Mouse (Mus musculus) embryonic fibroblast, embryonic 13.5 days (primary cell): ENCODE data around the gene Cdca5.

Experiments
- CTCF ChIP-seq: IDR thresholded peaks from 2 replicates; pipeline ENCODE4 v1.5.1; 2011; ENCODE audit warnings: mild to moderate bottlenecking, control low read depth, low read length, moderate library complexity, borderline replicate concordance; ENCODE audit not compliant: insufficient read depth
- POLR2A ChIP-seq: IDR thresholded peaks from 2 replicates; pipeline ENCODE4 v1.6.1; 2011; ENCODE audit warnings: low read depth, mild to moderate bottlenecking, control low read depth, low read length, moderate library complexity

- TF ChIP-seq CTCF (peak; percentile 91), POLR2A (no peak)
These were observed 17.6 kb upstream of the Cdca5 start for GRCm38 (mm10) chr19:6067011-6067723.
